Mouse (Mus musculus): ENCODE data around the gene 2010111I01Rik.

2010111I01Rik gene

GRCm38 (mm10) chr13:63245812-63246211 lies 281.1 kb downstream of the 2010111I01Rik start:
- DNase-seq (ENCODE audit: low spot score): no peak

GRCm38 (mm10) chr13:63246332-63246940 lies 281.7 kb downstream of the 2010111I01Rik start:
- DNase-seq (ENCODE audit: low spot score): no peak

GRCm38 (mm10) chr13:63247041-63247440 lies 282.3 kb downstream of the 2010111I01Rik start:
- DNase-seq (ENCODE audit: low spot score): no peak

- no peak for DNase-seq (ENCODE audit: low spot score)
Measured at GRCm38 (mm10) chr13:63247631-63248030, 282.9 kb downstream of the 2010111I01Rik start.

GRCm38 (mm10) chr13:63248318-63248717 lies 283.6 kb downstream of the 2010111I01Rik start:
- DNase-seq (ENCODE audit: low spot score): no peak

- no peak for DNase-seq (ENCODE audit: low spot score)
Measured at GRCm38 (mm10) chr13:63249171-63249570, 284.5 kb downstream of the 2010111I01Rik start.

GRCm38 (mm10) chr13:63249741-63250431 lies 285.2 kb downstream of the 2010111I01Rik start:
- DNase-seq (ENCODE audit: low spot score): no peak

GRCm38 (mm10) chr13:63250441-63250980 lies 285.8 kb downstream of the 2010111I01Rik start:
- DNase-seq (ENCODE audit: low spot score): no peak

- DNase-seq (ENCODE audit: low spot score): no peak
Measured at GRCm38 (mm10) chr13:63251118-63251889, 286.6 kb downstream of the 2010111I01Rik start.

GRCm38 (mm10) chr13:63252295-63253010 lies 287.8 kb downstream of the 2010111I01Rik start:
- DNase-seq (ENCODE audit: low spot score): no peak

GRCm38 (mm10) chr13:63253147-63253546 lies 288.5 kb downstream of the 2010111I01Rik start:
- no peak for DNase-seq (ENCODE audit: low spot score)

GRCm38 (mm10) chr13:63253886-63254636 lies 289.4 kb downstream of the 2010111I01Rik start:
- no peak for DNase-seq (ENCODE audit: low spot score)

GRCm38 (mm10) chr13:63255519-63256011 lies 290.9 kb downstream of the 2010111I01Rik start:
- no peak for DNase-seq (ENCODE audit: low spot score)

GRCm38 (mm10) chr13:63256146-63256545 lies 291.5 kb downstream of the 2010111I01Rik start:
- no peak for DNase-seq (ENCODE audit: low spot score)

- DNase-seq (ENCODE audit: low spot score): no peak
Measured at GRCm38 (mm10) chr13:63256807-63257206, 292.1 kb downstream of the 2010111I01Rik start.

- DNase-seq (ENCODE audit: low spot score): no peak
Measured at GRCm38 (mm10) chr13:63258167-63258582, 293.5 kb downstream of the 2010111I01Rik start.

GRCm38 (mm10) chr13:63258671-63259070 lies 294.0 kb downstream of the 2010111I01Rik start:
- DNase-seq (ENCODE audit: low spot score): no peak

GRCm38 (mm10) chr13:63260133-63260532 lies 295.4 kb downstream of the 2010111I01Rik start:
- DNase-seq (ENCODE audit: low spot score): no peak

- no peak for DNase-seq (ENCODE audit: low spot score)
Measured at GRCm38 (mm10) chr13:63260753-63261631, 296.3 kb downstream of the 2010111I01Rik start.

GRCm38 (mm10) chr13:63261676-63262075 lies 297.0 kb downstream of the 2010111I01Rik start:
- no peak for DNase-seq (ENCODE audit: low spot score)
